Mouse (Mus musculus): ENCODE data around the gene Il16. TPM values are rescaled to one million over a fixed set of nuclear protein-coding genes. Genes with fewer than 3 reads are reported as not detected.

Gene Il16
- polyA plus RNA-seq, 1 experiment: 0.03 TPM

- Histone ChIP-seq H3K9me3 (ENCODE audit: control insufficient read depth, low read length) (peaks cover 3% of the 10 kb centered on the region; the same call in 1 of the 2 replicates), H3K4me1 (ENCODE audit: control insufficient read depth) (no peaks in the 10 kb centered on the region), H3K36me3 (ENCODE audit: control insufficient read depth) (no peaks in the 10 kb centered on the region), H3K4me3 (replicated peaks) (no peak overlapping the region), H3K27me3 (ENCODE audit: control insufficient read depth) (no peaks in the 10 kb centered on the region)
- no peak for TF ChIP-seq GATA1 (IDR thresholded peaks at IDR 0.05; ENCODE audit: low read length)
- TF ChIP-seq TAL1 (IDR thresholded peaks at IDR 0.05; ENCODE audit: low read length): no peak
These were observed 148.5 kb downstream of the Il16 start for GRCm38 (mm10) chr7:83597063-83597462.

DNA sequence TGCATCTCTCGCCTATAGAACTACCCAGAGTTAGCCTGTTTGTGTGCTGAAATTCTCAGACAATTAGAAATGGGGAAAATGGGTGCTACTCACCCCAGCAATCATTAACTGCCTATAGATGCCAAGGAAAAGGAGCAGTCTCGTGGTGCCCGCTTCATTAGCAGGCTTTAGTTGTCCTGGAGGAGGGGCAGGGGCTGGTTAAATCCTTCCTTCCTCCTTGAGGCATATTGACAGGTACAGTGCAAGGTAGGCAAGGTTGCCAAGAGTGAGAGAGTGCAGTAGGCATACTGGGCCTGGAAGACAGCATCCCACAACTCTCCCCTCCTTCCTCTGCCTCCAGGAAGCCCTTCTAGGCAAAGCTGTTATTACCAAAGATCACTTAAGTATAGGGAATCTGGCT is 151.5 kb downstream of the Il16 start:
- no peak overlapping the region for H3K4me3 ChIP-seq (replicated peaks)
- H3K27me3 ChIP-seq (ENCODE audit: control insufficient read depth): no peaks in the 10 kb centered on the region
- H3K9me3 ChIP-seq (ENCODE audit: control insufficient read depth, low read length): peaks cover 3% of the 10 kb centered on the region; the same call in 1 of the 2 replicates
- no peak for TF ChIP-seq GATA1 (IDR thresholded peaks at IDR 0.05; ENCODE audit: low read length)
- TF ChIP-seq TAL1 (IDR thresholded peaks at IDR 0.05; ENCODE audit: low read length): no peak
- no peaks in the 10 kb centered on the region for H3K36me3 ChIP-seq (ENCODE audit: control insufficient read depth)
- no peaks in the 10 kb centered on the region for H3K4me1 ChIP-seq (ENCODE audit: control insufficient read depth)

Other genes with a start within 250 kb of the Il16 start
- gene Tmc3, start 160.8 kb downstream of the Il16 start, polyA plus RNA-seq (2012): 0.01 TPM in 1 of 2 replicates, not detected in the other
- 0.05 TPM in 1 of 2 replicates, not detected in the other for gene Stard5, start 113.8 kb downstream of the Il16 start, polyA plus RNA-seq (2012)
- not detected in 2 replicates for gene Cfap161, start 49.2 kb upstream of the Il16 start, polyA plus RNA-seq (2012)
- 14.7 and 14.8 TPM in 2 replicates for gene Tlnrd1, start 138.6 kb upstream of the Il16 start, polyA plus RNA-seq (2012)
- 0.54 and 1.1 TPM in 2 replicates for gene Mesd, start 138.7 kb upstream of the Il16 start, polyA plus RNA-seq (2012)